In the genomic region with DNA sequence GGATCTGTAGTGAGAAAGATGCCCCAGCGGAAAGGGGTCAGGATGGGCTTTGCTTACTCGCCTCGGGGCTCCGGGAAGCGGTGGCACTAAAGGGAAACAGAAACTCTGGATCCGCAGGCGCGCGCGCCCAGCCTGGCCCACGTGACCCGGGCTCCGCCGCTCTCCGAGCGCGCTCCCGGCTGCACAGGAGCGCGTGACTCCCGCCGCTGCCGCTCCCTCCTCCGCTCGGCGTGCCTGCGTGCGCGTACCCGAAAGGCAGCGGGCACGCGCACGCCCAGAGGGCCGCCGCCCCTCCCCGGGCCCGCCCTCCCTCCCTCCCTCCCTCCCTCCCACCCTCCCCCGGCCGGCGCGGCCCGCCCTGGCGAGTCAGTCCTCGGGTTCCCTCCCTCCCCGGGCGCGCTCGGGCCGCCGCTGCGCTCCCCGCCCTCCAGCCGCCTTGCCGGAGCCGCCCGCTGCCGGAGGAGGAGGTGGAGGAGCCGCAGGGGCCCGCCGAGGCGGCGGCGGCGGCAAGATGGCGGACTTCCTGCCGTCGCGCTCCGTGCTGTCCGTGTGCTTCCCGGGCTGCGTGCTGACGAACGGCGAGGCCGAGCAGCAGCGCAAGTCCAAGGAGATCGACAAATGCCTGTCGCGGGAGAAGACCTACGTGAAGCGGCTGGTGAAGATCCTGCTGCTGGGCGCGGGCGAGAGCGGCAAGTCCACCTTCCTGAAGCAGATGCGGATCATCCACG, we compare ENCODE assay signal across 7 mouse cellular contexts. TPM values are rescaled to one million over a fixed set of nuclear protein-coding genes. Genes with fewer than 3 reads are reported as not detected.
DNase-seq lines count a peak whose midpoint lies in the region; ATAC-seq and TF ChIP-seq lines count a peak whose summit lies in the region.

Gene Gna13 (plus strand): TSS at position 369 of the 728 bp plus-strand sequence.

- peak; percentile 92 for DNase-seq in adrenal gland, postnatal 25 days
- DNase-seq in heart, adult 18-20 months, result peak; percentile 92 to 95
- DNase-seq in kidney, adult 2 months, result peak; percentile 95
- peak; percentile 86 for DNase-seq in spleen, adult 2 months (ENCODE audit: low read depth in 1 of 2, low spot score in 2 of 2)

- H3K9ac ChIP-seq in embryonic facial prominence, embryonic 12.5 days, result peak within 1 kb of the TSS; percentile 89
- H3K9ac ChIP-seq in limb, embryonic 12.5 days (replicated peaks), result peak within 1 kb of the TSS; percentile 94
- peak within 1 kb of the TSS; percentile 94 for H3K9ac ChIP-seq in midbrain, embryonic 15.5 days

- peak; percentile 71 for TF ChIP-seq POLR2A in kidney, adult 2 months (IDR thresholded peaks at IDR 0.05; ENCODE audit: low read depth, low read length)
- TF ChIP-seq POLR2A in spleen, adult 2 months (IDR thresholded peaks at IDR 0.05; ENCODE audit: low read depth, low read length), result peak; percentile 39

- no peaks in the 10 kb centered on the region for H3K27me3 ChIP-seq in embryonic facial prominence, embryonic 12.5 days
- H3K27me3 ChIP-seq in kidney, adult 2 months (replicated peaks; ENCODE audit: control insufficient read depth, insufficient read depth, low read length), result no peaks in the 10 kb centered on the region
- H3K27me3 ChIP-seq in limb, embryonic 12.5 days, result no peaks in the 10 kb centered on the region
- H3K27me3 ChIP-seq in midbrain, embryonic 15.5 days (replicated peaks), result no peaks in the 10 kb centered on the region
- H3K27me3 ChIP-seq in spleen, adult 2 months (ENCODE audit: control insufficient read depth, insufficient read depth, low read length), result no peaks in the 10 kb centered on the region

- peaks cover 16% of the 10 kb centered on the region for H3K36me3 ChIP-seq in embryonic facial prominence, embryonic 12.5 days
- H3K36me3 ChIP-seq in kidney, adult 2 months (ENCODE audit: control insufficient read depth, insufficient read depth, low read length), result no peaks in the 10 kb centered on the region; the same call in 1 of the 2 replicates
- peaks cover 24% of the 10 kb centered on the region for H3K36me3 ChIP-seq in limb, embryonic 12.5 days
- H3K36me3 ChIP-seq in midbrain, embryonic 15.5 days (replicated peaks), result peaks cover 3% of the 10 kb centered on the region; the same call in 1 of the 2 replicates
- H3K36me3 ChIP-seq in spleen, adult 2 months (ENCODE audit: control insufficient read depth, insufficient read depth, low read length), result peaks cover 9% of the 10 kb centered on the region

- under 1% methylated on average over 69 of the region's 89 CpGs for WGBS in embryonic facial prominence, embryonic 12.5 days
- WGBS in kidney, adult 2 months, result under 1% methylated on average over 57 of the region's 89 CpGs
- under 1% methylated on average over 44 of the region's 89 CpGs for WGBS in limb, embryonic 12.5 days
- WGBS in midbrain, embryonic 15.5 days, result 0% methylated on average over 57 of the region's 89 CpGs
- WGBS in spleen, adult 2 months, result under 1% methylated on average over 59 of the region's 89 CpGs

- H3K27ac ChIP-seq in embryonic facial prominence, embryonic 12.5 days, result peak within 1 kb of the TSS; percentile 95
- peak within 1 kb of the TSS; percentile 100 for H3K27ac ChIP-seq in kidney, adult 2 months (ENCODE audit: insufficient read depth, low read depth, low read length)
- H3K27ac ChIP-seq in limb, embryonic 12.5 days, result peak within 1 kb of the TSS; percentile 94
- H3K27ac ChIP-seq in midbrain, embryonic 15.5 days, result peak within 1 kb of the TSS; percentile 96
- peak within 1 kb of the TSS; percentile 100 for H3K27ac ChIP-seq in spleen, adult 2 months (ENCODE audit: insufficient read depth, low read length)

- no peaks in the 10 kb centered on the region for H3K9me3 ChIP-seq in embryonic facial prominence, embryonic 12.5 days
- no peaks in the 10 kb centered on the region for H3K9me3 ChIP-seq in limb, embryonic 12.5 days
- no peaks in the 10 kb centered on the region for H3K9me3 ChIP-seq in midbrain, embryonic 15.5 days

- peak within 1 kb of the TSS; percentile 90 for H3K4me3 ChIP-seq in embryonic facial prominence, embryonic 12.5 days
- H3K4me3 ChIP-seq in kidney, adult 2 months (ENCODE audit: insufficient read depth, low read depth, low read length), result peak within 1 kb of the TSS; percentile 96
- H3K4me3 ChIP-seq in limb, embryonic 12.5 days (replicated peaks), result peak within 1 kb of the TSS; percentile 87
- peak within 1 kb of the TSS; percentile 98 for H3K4me3 ChIP-seq in midbrain, embryonic 15.5 days
- H3K4me3 ChIP-seq in spleen, adult 2 months (ENCODE audit: extremely low read depth, insufficient read depth, insufficient read length), result peak within 1 kb of the TSS; percentile 98

- peak; percentile 57 for ATAC-seq in embryonic facial prominence, embryonic 12.5 days (ENCODE audit: insufficient number of reproducible peaks, insufficient read depth, low FRiP score, low TSS enrichment)
- peak; percentile 47 for ATAC-seq in limb, embryonic 12.5 days (ENCODE audit: insufficient number of reproducible peaks, insufficient read depth, low FRiP score, low TSS enrichment, low read depth)
- peak; percentile 77 for ATAC-seq in midbrain, embryonic 15.5 days (replicated peaks)

- peak within 1 kb of the TSS; percentile 68 for H3K4me2 ChIP-seq in embryonic facial prominence, embryonic 12.5 days (replicated peaks)
- peak within 1 kb of the TSS; percentile 73 for H3K4me2 ChIP-seq in limb, embryonic 12.5 days
- H3K4me2 ChIP-seq in midbrain, embryonic 15.5 days, result peak within 1 kb of the TSS; percentile 79

- H3K4me1 ChIP-seq in embryonic facial prominence, embryonic 12.5 days, result peaks cover 32% of the 10 kb centered on the region
- peaks cover 30% of the 10 kb centered on the region for H3K4me1 ChIP-seq in kidney, adult 2 months (ENCODE audit: control insufficient read depth, insufficient read depth, low read length)
- H3K4me1 ChIP-seq in limb, embryonic 12.5 days (replicated peaks), result peaks cover 27% of the 10 kb centered on the region
- peaks cover 65% of the 10 kb centered on the region for H3K4me1 ChIP-seq in midbrain, embryonic 15.5 days
- peaks cover 12% of the 10 kb centered on the region; the same call in 1 of the 2 replicates for H3K4me1 ChIP-seq in spleen, adult 2 months (ENCODE audit: control insufficient read depth, insufficient read depth, insufficient read length)

- TF ChIP-seq CTCF in kidney, adult 2 months (conservative IDR thresholded peaks at IDR 0.05; ENCODE audit: insufficient read depth, insufficient read length, low read depth, low read length), result no peak
- TF ChIP-seq CTCF in spleen, adult 2 months (IDR thresholded peaks at IDR 0.05; ENCODE audit: extremely low read depth, insufficient read depth, insufficient read length, insufficient replicate concordance), result no peak

RNA-seq across cellular contexts. Expression of gene Gna13, which starts in this region (rescaled TPM):
- total RNA-seq in adrenal gland, postnatal 25 days (2021), result 52.6 and 68.3 TPM in 2 replicates
- polyA plus RNA-seq in embryonic facial prominence, embryonic 12.5 days (2016; fragmentation: Nextera tagmentation; extraction: Ambion mirVana), result 20.7 and 22.4 TPM in 2 replicates
- 10 to 100 TPM; 29.0 to 34.3 TPM for total RNA-seq in heart, adult 18-20 months (2021)
- 26.6 and 27.8 TPM in 2 replicates for polyA plus RNA-seq in kidney, adult 2 months (2012; rRNA removed)
- 20.3 and 22.2 TPM in 2 replicates for polyA plus RNA-seq in limb, embryonic 12.5 days (2016; fragmentation: Nextera tagmentation; extraction: Ambion mirVana)
- polyA plus RNA-seq in midbrain, embryonic 15.5 days (2015; fragmentation: Nextera tagmentation; extraction: Ambion mirVana), result 17.3 and 17.4 TPM in 2 replicates
- 22.0 and 29.8 TPM in 2 replicates for polyA plus RNA-seq in spleen, adult 2 months (2012; rRNA removed)

Comparison
In these comparisons a context has a peak if more than half of its experiments do, and no peak if none do; other contexts are left out.
1. Peak in every context shown above with its lines: DNase-seq, ATAC-seq, H3K4me3 ChIP-seq and H3K27ac ChIP-seq.